Mouse (Mus musculus) testis, adult 2 months (tissue): Measurements from ENCODE around the gene Abcc1.

Experiments
- CTCF ChIP-seq: fragments of 200-500 bp; IDR thresholded peaks from 2 replicates; pipeline ENCODE4 v1.5.1; 2012; ENCODE audit warnings: low read depth, mild to moderate bottlenecking, inconsistent platforms, low read length, moderate library complexity; ENCODE audit not compliant: control insufficient read depth, insufficient read depth, insufficient replicate concordance
- POLR2A ChIP-seq: fragments of 200-500 bp; IDR thresholded peaks from 2 replicates; pipeline ENCODE4 v1.6.1; 2012; ENCODE audit warnings: low read depth, mild to moderate bottlenecking, inconsistent platforms, low read length, moderate library complexity; ENCODE audit not compliant: control insufficient read depth

DNA sequence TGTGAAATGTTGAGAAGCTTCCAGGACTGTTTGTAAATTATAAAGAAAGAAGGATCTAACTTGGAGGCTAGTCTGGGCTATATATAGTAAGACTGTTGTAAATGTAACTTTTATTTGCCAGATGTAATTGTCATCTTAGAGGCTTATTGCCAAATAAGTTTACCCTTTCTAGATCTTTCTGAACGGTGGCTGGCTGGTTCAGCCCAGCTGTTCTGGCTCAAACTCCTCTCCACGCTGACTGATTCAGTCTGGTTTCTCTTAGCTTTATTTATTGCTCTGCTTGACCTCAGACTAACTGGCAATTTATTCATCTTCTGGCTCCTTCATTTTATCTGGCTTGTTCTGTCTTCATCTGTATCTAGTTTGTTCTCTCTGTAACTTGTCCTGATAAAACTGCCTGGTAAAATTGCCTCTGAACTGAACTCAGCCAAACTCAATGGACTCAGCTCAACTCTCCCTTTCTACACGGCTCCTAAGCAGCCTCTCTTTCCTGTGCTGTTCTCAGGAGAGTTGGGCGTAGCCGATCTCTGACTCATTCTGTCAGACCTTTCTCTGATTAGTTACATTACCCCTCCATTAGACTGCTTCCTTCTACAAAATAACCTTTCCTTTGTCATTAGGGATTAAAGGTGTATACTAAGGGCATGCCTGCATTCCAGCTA lies 55.7 kb downstream of the Abcc1 start:
- TF ChIP-seq CTCF (no peak), POLR2A (no peak)
